Mouse (Mus musculus) liver, postnatal 0 days (tissue): ENCODE measurements around the gene Sltm.

ENCODE experiments used
- CTCF ChIP-seq: sonication (generic); IDR thresholded peaks from 2 replicates; pipeline ENCODE4 v1.5.1; 2016; ENCODE audit warnings: antibody characterized with exemption, low read depth
- EP300 ChIP-seq: IDR thresholded peaks from 2 replicates; pipeline ENCODE4 v1.6.1; 2016; ENCODE audit warnings: antibody characterized with exemption, low read depth, mild to moderate bottlenecking

DNA sequence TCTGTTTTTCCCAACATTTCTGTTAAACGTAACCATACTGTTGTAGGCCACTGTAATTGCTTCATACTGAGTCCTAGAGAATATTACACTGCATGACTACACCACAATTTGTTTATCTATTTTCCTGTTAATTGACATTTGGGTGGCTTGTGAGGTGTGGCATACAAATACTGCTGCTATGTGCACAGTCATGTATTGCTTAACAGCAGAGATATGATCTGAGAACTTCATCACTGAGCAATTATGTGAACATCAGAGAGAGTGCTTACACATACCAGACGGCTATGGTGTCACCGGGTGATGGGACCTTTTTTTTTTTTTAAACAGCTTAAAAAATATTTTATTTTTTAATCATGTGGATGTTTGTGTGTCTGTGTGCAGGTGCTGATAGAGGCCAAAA is 9.2 kb upstream of the Sltm start:
- TF ChIP-seq CTCF (no peak), EP300 (no peak)
